Mouse (Mus musculus) MEL (cell line): Measurements from ENCODE around the gene Ndufaf7.

Experiments
- CTCF ChIP-seq, 3 experiments: IDR thresholded peaks in 2 of 3; conservative IDR thresholded peaks in 1 of 3; 2 replicates each; pipeline ENCODE4 v1.5.1; 2011 to 2012; ENCODE audit warnings: low read length in 3 of 3, low read depth in 2 of 3, mild to moderate bottlenecking in 2 of 3, improper control_type of control experiment in 1 of 3, inconsistent platforms in 1 of 3, mixed read lengths in 1 of 3, moderate library complexity in 1 of 3; ENCODE audit not compliant: control insufficient read depth in 1 of 3, insufficient read depth in 1 of 3, poor library complexity in 1 of 3, severe bottlenecking in 1 of 3
- ELF1 ChIP-seq: IDR thresholded peaks from 2 replicates; pipeline ENCODE4 v1.6.1; 2014; ENCODE audit warnings: low read depth, mild to moderate bottlenecking, inconsistent platforms, low read length, improper control_type of control experiment, moderate library complexity
- ETS1 ChIP-seq: IDR thresholded peaks from 2 replicates; pipeline ENCODE4 v1.6.1; 2012; ENCODE audit warnings: low read depth, mild to moderate bottlenecking, inconsistent platforms, low read length, improper control_type of control experiment, moderate library complexity
- GATA1 ChIP-seq: IDR thresholded peaks from 2 replicates; pipeline ENCODE4 v1.6.1; 2011; ENCODE audit warnings: low read depth, low read length, improper control_type of control experiment
- JUND ChIP-seq: IDR thresholded peaks from 2 replicates; pipeline ENCODE4 v1.6.1; 2011; ENCODE audit warnings: low read depth, mild to moderate bottlenecking, improper control_type of control experiment, low read length
- MAX ChIP-seq: IDR thresholded peaks from 2 replicates; pipeline ENCODE4 v1.6.1; 2011; ENCODE audit warnings: low read length, improper control_type of control experiment
- MEF2A ChIP-seq: IDR thresholded peaks from 2 replicates; pipeline ENCODE4 v1.6.1; 2014; ENCODE audit warnings: low read depth, mild to moderate bottlenecking, inconsistent platforms, low read length, improper control_type of control experiment; ENCODE audit not compliant: poor library complexity, insufficient replicate concordance, severe bottlenecking; ENCODE audit errors: extremely low read depth
- POLR2A ChIP-seq, 2 experiments: IDR thresholded peaks; 2 replicates each; pipeline ENCODE4 v1.6.1; 2011 to 2012; ENCODE audit warnings: low read length in 2 of 2, mild to moderate bottlenecking in 2 of 2, control low read depth in 1 of 2, improper control_type of control experiment in 1 of 2, low read depth in 1 of 2, moderate library complexity in 1 of 2; ENCODE audit not compliant: control insufficient read depth in 1 of 2, insufficient read depth in 1 of 2, poor library complexity in 1 of 2
- TAL1 ChIP-seq: IDR thresholded peaks from 2 replicates; pipeline ENCODE4 v1.6.1; 2012; ENCODE audit warnings: mild to moderate bottlenecking, inconsistent platforms, low read length, moderate library complexity, mixed read lengths
- USF1 ChIP-seq: IDR thresholded peaks from 2 replicates; pipeline ENCODE4 v1.6.1; 2014; ENCODE audit warnings: low read depth, mild to moderate bottlenecking, inconsistent platforms, low read length, improper control_type of control experiment, moderate library complexity
- ZKSCAN1 ChIP-seq: IDR thresholded peaks from 2 replicates; pipeline ENCODE4 v1.6.1; 2012; ENCODE audit warnings: low read depth, mild to moderate bottlenecking, inconsistent platforms, low read length, improper control_type of control experiment, moderate library complexity

DNA sequence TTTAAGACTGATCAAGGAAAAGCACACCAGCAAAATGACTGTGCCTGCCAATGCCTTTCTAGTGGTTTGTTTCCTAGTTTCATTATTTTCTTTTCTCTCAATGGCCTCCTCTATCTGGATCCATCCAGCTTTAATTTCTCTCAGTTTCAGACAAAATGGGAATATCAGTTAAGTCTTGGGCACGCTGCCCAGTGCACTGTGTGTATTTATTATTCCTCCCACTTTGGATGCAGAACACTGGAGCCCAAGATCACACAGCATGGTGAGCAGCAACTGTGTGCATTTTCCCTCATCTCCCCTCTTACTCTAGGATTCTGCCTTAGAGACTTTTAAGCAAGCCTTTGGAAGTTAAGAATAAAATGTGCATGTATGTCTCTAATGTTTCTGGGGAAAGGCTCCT lies 27.5 kb downstream of the Ndufaf7 start:
- TF ChIP-seq CTCF (IDR thresholded peaks at IDR 0.05 in 2 of 3, conservative IDR thresholded peaks at IDR 0.05 in 1 of 3; ENCODE audit: control insufficient read depth in 1 of 3, insufficient read depth in 1 of 3, low read depth in 2 of 3, low read length in 3 of 3, poor library complexity in 1 of 3, severe bottlenecking in 1 of 3), result no peak
- no peak for TF ChIP-seq TAL1
- no peak for TF ChIP-seq POLR2A (IDR thresholded peaks at IDR 0.05; ENCODE audit: control insufficient read depth in 1 of 2, insufficient read depth in 1 of 2, low read depth in 1 of 2, low read length in 2 of 2, poor library complexity in 1 of 2)
- TF ChIP-seq ETS1, result no peak
- TF ChIP-seq ZKSCAN1, result no peak
- TF ChIP-seq ELF1, result no peak
- no peak for TF ChIP-seq MAX
- no peak for TF ChIP-seq USF1
- no peak for TF ChIP-seq MEF2A
- TF ChIP-seq JUND, result no peak
- TF ChIP-seq GATA1, result no peak
